Mouse (Mus musculus): ENCODE measurements at regions not wholly inside any gene's neighbourhood (a gene's known extent, or its start where the extent isn't known, plus 50 kb on each side); places are given as distances from the start of the nearest gene placed in this dataset.

- DNase-seq (ENCODE audit: low spot score), result no peak
- 89% methylated on average over 2 of the region's 2 CpGs for WGBS
Observed at GRCm38 (mm10) chr1:56072255-56072654, 565.0 kb downstream of the Hsfy2 start.

DNA sequence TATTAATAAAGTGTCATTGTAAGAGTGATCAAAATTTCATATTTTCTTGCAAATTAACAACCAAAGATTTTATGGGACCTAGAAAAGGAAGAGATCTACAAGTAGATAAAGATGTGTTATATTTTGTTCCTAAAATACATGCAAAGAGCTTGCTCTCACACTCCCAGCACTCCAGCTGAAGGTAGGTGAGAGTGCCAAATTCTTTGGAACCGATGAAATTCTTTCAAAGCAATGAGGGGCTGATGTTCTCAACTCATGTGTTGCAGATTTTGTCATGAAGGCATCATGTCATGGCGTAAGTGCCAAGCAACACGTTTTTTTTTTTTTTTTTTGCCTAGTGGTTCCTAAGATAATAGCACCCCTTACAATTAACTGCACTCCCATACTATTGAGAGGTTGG, 573.8 kb downstream of the Hsfy2 start:
- Histone ChIP-seq H3K36me3 (ENCODE audit: control insufficient read depth, insufficient read depth, low read length) (no peaks in the 10 kb centered on the region), H3K9ac (ENCODE audit: low read length) (no peak overlapping the region), H3K9me3 (ENCODE audit: control insufficient read depth, low read length) (no peaks in the 10 kb centered on the region), H3K27me3 (replicated peaks; ENCODE audit: control insufficient read depth, insufficient read depth, low read length) (no peaks in the 10 kb centered on the region), H3K4me1 (replicated peaks; ENCODE audit: control insufficient read depth, insufficient read depth, low read length) (no peaks in the 10 kb centered on the region), H3K4me3 (ENCODE audit: low read depth, low read length) (no peak overlapping the region), H3K27ac (ENCODE audit: low read depth) (no peak overlapping the region), H3K4me2 (ENCODE audit: low read length) (no peak overlapping the region)
- no peak for ATAC-seq (replicated peaks; ENCODE audit: low FRiP score, low TSS enrichment, low read depth)
- no peak for DNase-seq (ENCODE audit: low spot score)
- 76% methylated on average over 3 of the region's 3 CpGs for WGBS

More at GRCm38 (mm10) chr1:56072255-56072654, 565.0 kb downstream of the Hsfy2 start:
- Histone ChIP-seq H3K9ac (ENCODE audit: low read length) (no peak overlapping the region), H3K4me3 (ENCODE audit: low read depth, low read length) (no peak overlapping the region), H3K4me2 (ENCODE audit: low read length) (no peak overlapping the region), H3K4me1 (replicated peaks; ENCODE audit: control insufficient read depth, insufficient read depth, low read length) (no peaks in the 10 kb centered on the region), H3K36me3 (ENCODE audit: control insufficient read depth, insufficient read depth, low read length) (no peaks in the 10 kb centered on the region), H3K27me3 (replicated peaks; ENCODE audit: control insufficient read depth, insufficient read depth, low read length) (no peaks in the 10 kb centered on the region), H3K9me3 (ENCODE audit: control insufficient read depth, low read length) (no peaks in the 10 kb centered on the region), H3K27ac (ENCODE audit: low read depth) (no peak overlapping the region)
- ATAC-seq (replicated peaks; ENCODE audit: low FRiP score, low TSS enrichment, low read depth), result no peak

Data from intestine, embryonic 14.5 days (tissue).